Mouse (Mus musculus) midbrain, postnatal 0 days (tissue): ENCODE measurements at regions not wholly inside any gene's neighbourhood (a gene's known extent, or its start where the extent isn't known, plus 50 kb on each side); places are given as distances from the start of the nearest gene placed in this dataset.

Experiments
- ATAC-seq: fragments of 200-750 bp; cut with Nextera tagmentation; 2 replicates; pipeline ENCODE4 v1.8.0; 2017; ENCODE audit warnings: moderate number of reproducible peaks, mild to moderate bottlenecking, moderate TSS enrichment, moderate library complexity; ENCODE audit not compliant: low FRiP score
- DNase-seq: peaks from one replicate; pipeline ENCODE4 v3.0.0-alpha.2; 2015; ENCODE audit warnings: low spot score
- H3K27ac ChIP-seq: fragments of 300-500 bp; sonication (generic); 2 replicates; pipeline ENCODE4 v1.5.1; 2014; ENCODE audit warnings: low read depth, mild to moderate bottlenecking, low read length, mixed read lengths
- H3K27me3 ChIP-seq: fragments of 300-500 bp; sonication (generic); 2 replicates; pipeline ENCODE4 v1.6.1; 2014; ENCODE audit warnings: low read length, control low read depth, mixed read lengths; ENCODE audit not compliant: insufficient read depth
- H3K36me3 ChIP-seq: fragments of 300-500 bp; sonication (generic); 2 replicates; pipeline ENCODE4 v1.6.1; 2014; ENCODE audit warnings: low read length, control low read depth, mixed read lengths; ENCODE audit not compliant: insufficient read depth
- H3K4me1 ChIP-seq: fragments of 300-500 bp; sonication (generic); 2 replicates; pipeline ENCODE4 v1.6.1; 2014; ENCODE audit warnings: mild to moderate bottlenecking, control low read depth, antibody characterized with exemption, low read length, mixed read lengths; ENCODE audit not compliant: insufficient read depth
- H3K4me2 ChIP-seq: fragments of 300-500 bp; sonication (generic); 2 replicates; pipeline ENCODE4 v1.6.1; 2014; ENCODE audit warnings: low read depth, mild to moderate bottlenecking, low read length, mixed read lengths; ENCODE audit not compliant: poor library complexity, severe bottlenecking
- H3K4me3 ChIP-seq: fragments of 300-500 bp; sonication (generic); 2 replicates; pipeline ENCODE4 v1.5.1; 2014; ENCODE audit warnings: low read depth, mild to moderate bottlenecking, low read length, moderate library complexity
- H3K9ac ChIP-seq: fragments of 300-500 bp; sonication (generic); replicated peaks from 2 replicates; pipeline ENCODE4 v1.6.1; 2014; ENCODE audit warnings: mild to moderate bottlenecking, low read length, moderate library complexity, mixed read lengths; ENCODE audit not compliant: poor library complexity, severe bottlenecking
- H3K9me3 ChIP-seq: fragments of 300-500 bp; sonication (generic); 2 replicates; pipeline ENCODE4 v1.6.1; 2016; ENCODE audit warnings: low read length, control low read depth
- CTCF ChIP-seq: IDR thresholded peaks from 2 replicates; pipeline ENCODE4 v1.5.1; 2016; ENCODE audit warnings: antibody characterized with exemption, mild to moderate bottlenecking
- WGBS: fragments of 180-500 bp; shearing (Covaris S2); extraction: QIAGEN DNeasy Blood & Tissue Kit; methylation state at CpG from one replicate; pipeline ENCODE4 v1.1.7; 2014; 5-methylcytosine and 5-hydroxymethylcytosine counted together

- no peak for TF ChIP-seq CTCF
- Histone ChIP-seq H3K4me1 (no peaks in the 10 kb centered on the region), H3K9me3 (no peaks in the 10 kb centered on the region), H3K27me3 (no peaks in the 10 kb centered on the region), H3K9ac (no peak overlapping the region), H3K4me3 (no peak overlapping the region), H3K36me3 (no peaks in the 10 kb centered on the region), H3K4me2 (no peak overlapping the region), H3K27ac (no peak overlapping the region)
- 48% methylated on average over 6 of the region's 6 CpGs for WGBS
- peak; percentile 31 for DNase-seq
- no peak for ATAC-seq
These were observed 152.9 kb upstream of the Gabra2 start for GRCm38 (mm10) chr5:71248318-71249135.

- no peak overlapping the region for H3K4me3 ChIP-seq
- no peaks in the 10 kb centered on the region for H3K27me3 ChIP-seq
- no peak overlapping the region for H3K27ac ChIP-seq
- H3K9me3 ChIP-seq = no peaks in the 10 kb centered on the region
- no peak for DNase-seq
- no peaks in the 10 kb centered on the region for H3K4me1 ChIP-seq
- H3K36me3 ChIP-seq = no peaks in the 10 kb centered on the region
- H3K9ac ChIP-seq = no peak overlapping the region
- ATAC-seq = no peak
- no peak overlapping the region for H3K4me2 ChIP-seq
- WGBS = 82% methylated on average over 4 of the region's 4 CpGs
- no peak for TF ChIP-seq CTCF
These were observed 132.0 kb upstream of the Gabra2 start for GRCm38 (mm10) chr5:71227615-71228014.

- ATAC-seq = no peak
- H3K36me3 ChIP-seq = no peaks in the 10 kb centered on the region
- H3K27me3 ChIP-seq = no peaks in the 10 kb centered on the region
- no peak overlapping the region for H3K4me2 ChIP-seq
- TF ChIP-seq CTCF = no peak
- no peaks in the 10 kb centered on the region for H3K4me1 ChIP-seq
- WGBS = 78% methylated on average over 6 of the region's 6 CpGs
- H3K9ac ChIP-seq = no peak overlapping the region
- no peak overlapping the region for H3K27ac ChIP-seq
- H3K9me3 ChIP-seq = no peaks in the 10 kb centered on the region
- H3K4me3 ChIP-seq = no peak overlapping the region
- peak; percentile 30 for DNase-seq
These were observed 105.2 kb upstream of the Gabra2 start for GRCm38 (mm10) chr5:71200881-71201280.

DNA sequence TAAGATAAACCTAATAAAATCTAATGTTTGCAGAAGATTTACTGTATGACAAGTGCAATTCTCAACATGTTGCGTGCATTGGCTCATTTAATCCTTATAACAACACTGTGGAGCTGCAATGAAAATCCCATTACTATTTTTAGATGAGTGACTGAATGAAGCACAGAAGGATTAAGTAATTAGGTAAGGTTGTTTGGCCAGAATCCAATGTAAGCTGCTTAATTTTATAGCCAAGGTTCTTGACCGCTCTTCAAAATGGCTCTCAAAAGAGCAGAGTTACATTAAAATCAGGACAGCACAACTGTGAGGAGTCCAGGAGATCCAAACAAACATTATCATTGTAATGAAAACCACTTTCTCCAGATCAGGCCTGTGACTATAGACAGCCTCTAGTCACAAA, 81.7 kb upstream of the Gabra2 start:
- H3K27ac ChIP-seq = no peak overlapping the region
- H3K4me3 ChIP-seq = no peak overlapping the region
- no peaks in the 10 kb centered on the region for H3K9me3 ChIP-seq
- H3K9ac ChIP-seq = no peak overlapping the region
- 54% methylated on average over 2 of the region's 2 CpGs for WGBS
- H3K4me2 ChIP-seq = no peak overlapping the region
- TF ChIP-seq CTCF = no peak
- ATAC-seq (no peak), DNase-seq (no peak)
- H3K4me1 ChIP-seq = no peaks in the 10 kb centered on the region
- no peaks in the 10 kb centered on the region for H3K36me3 ChIP-seq
- H3K27me3 ChIP-seq = no peaks in the 10 kb centered on the region

GRCm38 (mm10) chr5:71170378-71170777, 74.7 kb upstream of the Gabra2 start:
- H3K4me1 ChIP-seq = no peaks in the 10 kb centered on the region
- H3K9ac ChIP-seq = no peak overlapping the region
- ATAC-seq (no peak), DNase-seq (no peak)
- 43% methylated on average over 4 of the region's 4 CpGs for WGBS
- no peaks in the 10 kb centered on the region for H3K36me3 ChIP-seq
- H3K4me3 ChIP-seq = no peak overlapping the region
- H3K27me3 ChIP-seq = no peaks in the 10 kb centered on the region
- H3K4me2 ChIP-seq = no peak overlapping the region
- no peak for TF ChIP-seq CTCF
- H3K27ac ChIP-seq = no peak overlapping the region
- H3K9me3 ChIP-seq = no peaks in the 10 kb centered on the region
